Mouse (Mus musculus) kidney, embryonic 16.5 days (tissue): ENCODE data around the gene Fbxw21. TPM values are rescaled to one million over a fixed set of nuclear protein-coding genes. Genes with fewer than 3 reads are reported as not detected.

Experiments
- ATAC-seq: fragments of 200-750 bp; cut with Nextera tagmentation; 2 replicates; pipeline ENCODE4 v1.8.0; 2017; ENCODE audit warnings: moderate TSS enrichment; ENCODE audit not compliant: low FRiP score, low TSS enrichment
- H3K27ac ChIP-seq: fragments of 300-500 bp; sonication (generic); 2 replicates; pipeline ENCODE4 v1.5.1; 2014; ENCODE audit warnings: low read length
- H3K27me3 ChIP-seq: fragments of 300-500 bp; sonication (generic); 2 replicates; pipeline ENCODE4 v1.6.1; 2014; ENCODE audit warnings: low read length, control low read depth, mixed read lengths; ENCODE audit not compliant: insufficient read depth
- H3K36me3 ChIP-seq: fragments of 300-500 bp; sonication (generic); 2 replicates; pipeline ENCODE4 v1.6.1; 2014; ENCODE audit warnings: low read length, control low read depth, mixed read lengths; ENCODE audit not compliant: insufficient read depth
- H3K4me1 ChIP-seq: fragments of 300-500 bp; sonication (generic); 2 replicates; pipeline ENCODE4 v1.6.1; 2014; ENCODE audit warnings: low read length, control low read depth, mixed read lengths; ENCODE audit not compliant: insufficient read depth
- H3K4me2 ChIP-seq: fragments of 300-500 bp; sonication (generic); replicated peaks from 2 replicates; pipeline ENCODE4 v1.6.1; 2014; ENCODE audit warnings: low read depth, low read length
- H3K4me3 ChIP-seq: fragments of 300-500 bp; sonication (generic); 2 replicates; pipeline ENCODE4 v1.5.1; 2014; ENCODE audit warnings: mild to moderate bottlenecking, low read length
- H3K9ac ChIP-seq: fragments of 300-500 bp; sonication (generic); replicated peaks from 2 replicates; pipeline ENCODE4 v1.6.1; 2014; ENCODE audit warnings: low read length
- H3K9me3 ChIP-seq: fragments of 300-500 bp; sonication (generic); 2 replicates; pipeline ENCODE4 v1.6.1; 2016; ENCODE audit warnings: low read length, control low read depth
- WGBS: fragments of 180-500 bp; shearing (Covaris S2); extraction: QIAGEN DNeasy Blood & Tissue Kit; methylation state at CpG from one replicate; pipeline ENCODE4 v1.1.7; 2014; 5-methylcytosine and 5-hydroxymethylcytosine counted together
- polyA plus RNA-seq: library from polyadenylated mRNA; unstranded; fragments of >200 nt; fragmentation: Nextera tagmentation; extraction: Ambion mirVana; gene quantifications from 2 replicates; pipeline ENCODE4 v1.2.1, GENCODE M21; 2015

Gene Fbxw21
- polyA plus RNA-seq, 1 experiment from 2014 or later = not detected

- H3K27me3 ChIP-seq = no peaks in the 10 kb centered on the region
- H3K9ac ChIP-seq = peak overlapping the region; percentile 98
- peaks cover 17% of the 10 kb centered on the region for H3K36me3 ChIP-seq
- peak overlapping the region; percentile 99 for H3K27ac ChIP-seq
- H3K4me1 ChIP-seq = peaks cover 69% of the 10 kb centered on the region
- no peaks in the 10 kb centered on the region for H3K9me3 ChIP-seq
- WGBS = 13% methylated on average over 9 of the region's 9 CpGs
- peak overlapping the region; percentile 74 for H3K4me2 ChIP-seq
- H3K4me3 ChIP-seq = peak overlapping the region; percentile 75
- ATAC-seq = no peak
Measured at GRCm38 (mm10) chr9:109096251-109096661, 65.6 kb downstream of the Fbxw21 start.

- ATAC-seq = peak; percentile 46
Measured at GRCm38 (mm10) chr9:109095137-109095982, 66.5 kb downstream of the Fbxw21 start, which contains the start of gene Plxnb1. Gene Plxnb1 (plus strand): TSS chr9:109095389.

GRCm38 (mm10) chr9:109094553-109095136 is 67.2 kb downstream of the Fbxw21 start:
- H3K36me3 ChIP-seq = peaks cover 8% of the 10 kb centered on the region
- H3K4me1 ChIP-seq = peaks cover 66% of the 10 kb centered on the region
- WGBS = under 1% methylated on average over 21 of the region's 21 CpGs
- peak overlapping the region; percentile 98 for H3K9ac ChIP-seq
- H3K4me3 ChIP-seq = peak overlapping the region; percentile 75
- H3K27me3 ChIP-seq = no peaks in the 10 kb centered on the region
- peak overlapping the region; percentile 99 for H3K27ac ChIP-seq
- H3K9me3 ChIP-seq = no peaks in the 10 kb centered on the region
- peak overlapping the region; percentile 74 for H3K4me2 ChIP-seq
- ATAC-seq = peak; percentile 13

More at GRCm38 (mm10) chr9:109095137-109095982, 66.5 kb downstream of the Fbxw21 start, which contains the start of gene Plxnb1:
- Histone ChIP-seq H3K27me3 (no peaks in the 10 kb centered on the region), H3K9ac (peak within 1 kb of the TSS; percentile 98), H3K4me1 (peaks cover 69% of the 10 kb centered on the region), H3K4me3 (peak within 1 kb of the TSS; percentile 75), H3K27ac (peak within 1 kb of the TSS; percentile 99), H3K36me3 (peaks cover 13% of the 10 kb centered on the region), H3K9me3 (no peaks in the 10 kb centered on the region), H3K4me2 (peak within 1 kb of the TSS; percentile 74)
- WGBS = 0% methylated on average over 82 of the region's 102 CpGs

- Histone ChIP-seq H3K27ac (peak overlapping the region; percentile 99), H3K9me3 (no peaks in the 10 kb centered on the region), H3K36me3 (peaks cover 8% of the 10 kb centered on the region), H3K4me3 (peak overlapping the region; percentile 75), H3K4me2 (peak overlapping the region; percentile 74), H3K9ac (peak overlapping the region; percentile 98), H3K27me3 (no peaks in the 10 kb centered on the region), H3K4me1 (peaks cover 60% of the 10 kb centered on the region)
- 12% methylated on average over 11 of the region's 11 CpGs for WGBS
- peak; percentile 3; the same call in 1 of the 2 replicates for ATAC-seq
Measured at GRCm38 (mm10) chr9:109093786-109094552, 67.9 kb downstream of the Fbxw21 start.

GRCm38 (mm10) chr9:109092799-109093198 is 69.0 kb downstream of the Fbxw21 start:
- no peak for ATAC-seq
- Histone ChIP-seq H3K4me3 (no peak overlapping the region), H3K4me2 (no peak overlapping the region), H3K27me3 (no peaks in the 10 kb centered on the region), H3K36me3 (peaks cover 8% of the 10 kb centered on the region), H3K4me1 (peaks cover 54% of the 10 kb centered on the region), H3K9ac (no peak overlapping the region), H3K27ac (peak overlapping the region; percentile 54; the same call in 1 of the 2 replicates), H3K9me3 (no peaks in the 10 kb centered on the region)
- 46% methylated on average over 6 of the region's 6 CpGs for WGBS

- Histone ChIP-seq H3K4me1 (peaks cover 45% of the 10 kb centered on the region), H3K27ac (no peak overlapping the region), H3K4me2 (no peak overlapping the region), H3K9me3 (no peaks in the 10 kb centered on the region), H3K9ac (no peak overlapping the region), H3K4me3 (no peak overlapping the region), H3K36me3 (peaks cover 8% of the 10 kb centered on the region), H3K27me3 (no peaks in the 10 kb centered on the region)
- ATAC-seq = no peak
- 79% methylated on average over 8 of the region's 8 CpGs for WGBS
Measured at GRCm38 (mm10) chr9:109091802-109092201, 70.0 kb downstream of the Fbxw21 start.

GRCm38 (mm10) chr9:109090446-109090845 is 71.4 kb downstream of the Fbxw21 start:
- H3K4me2 ChIP-seq = no peak overlapping the region
- peaks cover 8% of the 10 kb centered on the region for H3K36me3 ChIP-seq
- no peaks in the 10 kb centered on the region for H3K27me3 ChIP-seq
- no peak for ATAC-seq
- H3K9ac ChIP-seq = 0 out of 2 replicates have a peak overlapping the region, but pooled peaks have one; percentile 4
- no peak overlapping the region; the same call in 1 of the 2 replicates for H3K27ac ChIP-seq
- H3K4me1 ChIP-seq = peaks cover 36% of the 10 kb centered on the region
- no peaks in the 10 kb centered on the region for H3K9me3 ChIP-seq
- H3K4me3 ChIP-seq = no peak overlapping the region
- WGBS = 44% methylated on average over 15 of the region's 15 CpGs

Other genes starting within 250 kb of the Fbxw21 start
- not detected in 2 replicates for gene Tmem89, start 247.4 kb downstream of the Fbxw21 start, polyA plus RNA-seq
- gene Uqcrc1, start 225.4 kb downstream of the Fbxw21 start, polyA plus RNA-seq = 621 and 666 TPM in 2 replicates
- 2.9 and 3.9 TPM in 2 replicates for gene Col7a1, start 208.5 kb downstream of the Fbxw21 start, polyA plus RNA-seq
- gene Ucn2, start 176.0 kb downstream of the Fbxw21 start, polyA plus RNA-seq = 0.31 TPM in 1 of 2 replicates, not detected in the other
- 10.4 and 10.9 TPM in 2 replicates for gene Pfkfb4, start 170.3 kb downstream of the Fbxw21 start, polyA plus RNA-seq
- gene Shisa5, start 123.5 kb downstream of the Fbxw21 start, polyA plus RNA-seq = 104 and 110 TPM in 2 replicates
- 13.6 and 16.6 TPM in 2 replicates for gene Trex1, start 102.3 kb downstream of the Fbxw21 start, polyA plus RNA-seq
- 26.7 and 30.7 TPM in 2 replicates for gene Atrip, start 87.9 kb downstream of the Fbxw21 start, polyA plus RNA-seq
- gene Ccdc51, start 79.5 kb downstream of the Fbxw21 start, polyA plus RNA-seq = 16.5 and 16.8 TPM in 2 replicates
- gene Tma7, start 79.5 kb downstream of the Fbxw21 start, polyA plus RNA-seq = 494 and 537 TPM in 2 replicates
- gene Plxnb1, start 66.7 kb downstream of the Fbxw21 start, polyA plus RNA-seq = 18.9 and 19.8 TPM in 2 replicates
- gene Fbxw13, start 33.9 kb upstream of the Fbxw21 start, polyA plus RNA-seq = not detected in 2 replicates
- not detected in 2 replicates for gene Fbxw20, start 72.7 kb upstream of the Fbxw21 start, polyA plus RNA-seq
- not detected in 2 replicates for gene Fbxw14, start 125.6 kb upstream of the Fbxw21 start, polyA plus RNA-seq
- not detected in 2 replicates for gene Fbxw28, start 177.6 kb upstream of the Fbxw21 start, polyA plus RNA-seq
- gene Fbxw22, start 242.3 kb upstream of the Fbxw21 start, polyA plus RNA-seq = not detected in 2 replicates